Mouse (Mus musculus) liver, adult 2 months (tissue): Measurements from ENCODE around the gene Tgfbr3. TPM values are rescaled to one million over a fixed set of nuclear protein-coding genes. Genes with fewer than 3 reads are reported as not detected.

Experiments
- DNase-seq: peaks from one replicate; pipeline ENCODE4 v3.0.0-alpha.2; 2011; ENCODE audit warnings: low read depth, low spot score; ENCODE audit errors: extremely low read depth
- H3K27ac ChIP-seq: fragments of 200-500 bp; replicated peaks from 2 replicates; pipeline ENCODE4 v1.5.1; 2012; ENCODE audit warnings: low read depth, mild to moderate bottlenecking, control low read depth, inconsistent platforms, low read length; ENCODE audit not compliant: insufficient read depth
- H3K27me3 ChIP-seq: fragments of 200-500 bp; 2 replicates; pipeline ENCODE4 v1.6.1; 2012; ENCODE audit warnings: mild to moderate bottlenecking, moderate library complexity, low read length, inconsistent platforms; ENCODE audit not compliant: control insufficient read depth, insufficient read depth
- H3K36me3 ChIP-seq: fragments of 200-500 bp; 2 replicates; pipeline ENCODE4 v1.6.1; 2012; ENCODE audit warnings: low read length, inconsistent platforms; ENCODE audit not compliant: control insufficient read depth, insufficient read depth
- H3K4me1 ChIP-seq: fragments of 200-500 bp; 2 replicates; pipeline ENCODE4 v1.6.1; 2011; ENCODE audit warnings: low read length; ENCODE audit not compliant: control insufficient read depth, insufficient read depth
- H3K4me3 ChIP-seq: fragments of 200-500 bp; 2 replicates; pipeline ENCODE4 v1.5.1; 2011; ENCODE audit warnings: low read depth, mild to moderate bottlenecking, control low read depth, low read length, moderate library complexity; ENCODE audit not compliant: insufficient read depth
- H3K79me2 ChIP-seq: fragments of 200-500 bp; 2 replicates; pipeline ENCODE4 v1.6.1; 2012; ENCODE audit warnings: inconsistent platforms, mild to moderate bottlenecking, low read length, moderate library complexity; ENCODE audit not compliant: control insufficient read depth, insufficient read depth
- H3K9ac ChIP-seq: fragments of 200-500 bp; 2 replicates; pipeline ENCODE4 v1.6.1; 2012; ENCODE audit warnings: low read depth, mild to moderate bottlenecking, control low read depth, inconsistent platforms, low read length
- CTCF ChIP-seq: fragments of 200-500 bp; IDR thresholded peaks from 2 replicates; pipeline ENCODE4 v1.5.1; 2011; ENCODE audit warnings: low read depth, low read length, control low read depth
- POLR2A ChIP-seq: fragments of 200-500 bp; IDR thresholded peaks from 2 replicates; pipeline ENCODE4 v1.6.1; 2011; ENCODE audit warnings: low read length, control low read depth; ENCODE audit not compliant: insufficient read depth; ENCODE audit errors: extremely low read depth
- WGBS: fragments of 180-500 bp; shearing (Covaris S2); methylation state at CpG from one replicate; pipeline ENCODE4 v1.1.7; 2018; 5-methylcytosine and 5-hydroxymethylcytosine counted together
- polyA plus RNA-seq: library from polyadenylated mRNA; depleted of rRNA; stranded (reverse); fragments of >200 nt; gene quantifications from 2 replicates; pipeline ENCODE4 v1.2.3, GENCODE M21; 2012
- total RNA-seq: library from RNA; depleted of rRNA; stranded (reverse); fragments of >200 nt; gene quantifications from 2 replicates; pipeline ENCODE4 v1.2.3, GENCODE M21; 2014

Tgfbr3 gene
- total and polyA plus RNA-seq, 2 experiments, result 4.0 to 6.6 TPM

GRCm38 (mm10) chr5:107147951-107148766 is 141.3 kb downstream of the Tgfbr3 start:
- Histone ChIP-seq H3K27ac (peak overlapping the region; percentile 13), H3K9ac (no peak overlapping the region), H3K27me3 (no peaks in the 10 kb centered on the region), H3K79me2 (no peaks in the 10 kb centered on the region), H3K4me3 (no peak overlapping the region), H3K36me3 (no peaks in the 10 kb centered on the region), H3K4me1 (peaks cover 8% of the 10 kb centered on the region)
- WGBS, result 61% methylated on average over 13 of the region's 13 CpGs
- DNase-seq, result peak; percentile 19
- TF ChIP-seq POLR2A (no peak), CTCF (no peak)

GRCm38 (mm10) chr5:107147413-107147812 is 142.0 kb downstream of the Tgfbr3 start:
- Histone ChIP-seq H3K79me2 (no peaks in the 10 kb centered on the region), H3K9ac (no peak overlapping the region), H3K36me3 (no peaks in the 10 kb centered on the region), H3K4me1 (peaks cover 8% of the 10 kb centered on the region), H3K27ac (no peak overlapping the region), H3K27me3 (no peaks in the 10 kb centered on the region), H3K4me3 (no peak overlapping the region)
- DNase-seq, result no peak
- TF ChIP-seq POLR2A, result no peak
- no peak for TF ChIP-seq CTCF

GRCm38 (mm10) chr5:107146111-107146616 is 143.3 kb downstream of the Tgfbr3 start:
- Histone ChIP-seq H3K27me3 (no peaks in the 10 kb centered on the region), H3K9ac (no peak overlapping the region), H3K36me3 (no peaks in the 10 kb centered on the region), H3K4me1 (peaks cover 8% of the 10 kb centered on the region), H3K27ac (peak overlapping the region; percentile 38; the same call in 1 of the 2 replicates), H3K4me3 (no peak overlapping the region), H3K79me2 (no peaks in the 10 kb centered on the region)
- DNase-seq, result peak; percentile 24
- TF ChIP-seq POLR2A, result no peak
- TF ChIP-seq CTCF, result no peak
- 55% methylated on average over 11 of the region's 11 CpGs for whole genome bisulfite sequencing

GRCm38 (mm10) chr5:107145125-107145524 is 144.3 kb downstream of the Tgfbr3 start:
- 95% methylated on average over 4 of the region's 4 CpGs for WGBS
- no peak for TF ChIP-seq POLR2A
- no peak for TF ChIP-seq CTCF
- no peak for DNase-seq
- H3K36me3 ChIP-seq, result no peaks in the 10 kb centered on the region
- no peaks in the 10 kb centered on the region for H3K27me3 ChIP-seq
- no peak overlapping the region for H3K27ac ChIP-seq
- H3K79me2 ChIP-seq, result no peaks in the 10 kb centered on the region
- H3K4me1 ChIP-seq, result peaks cover 8% of the 10 kb centered on the region
- no peak overlapping the region for H3K9ac ChIP-seq
- no peak overlapping the region for H3K4me3 ChIP-seq

GRCm38 (mm10) chr5:107144263-107144843 is 145.1 kb downstream of the Tgfbr3 start:
- H3K4me1 ChIP-seq, result peaks cover 8% of the 10 kb centered on the region
- no peak overlapping the region for H3K27ac ChIP-seq
- whole genome bisulfite sequencing, result 89% methylated on average over 9 of the region's 9 CpGs
- H3K27me3 ChIP-seq, result no peaks in the 10 kb centered on the region
- no peak for DNase-seq
- H3K4me3 ChIP-seq, result no peak overlapping the region
- TF ChIP-seq CTCF (no peak), POLR2A (no peak)
- no peaks in the 10 kb centered on the region for H3K79me2 ChIP-seq
- H3K36me3 ChIP-seq, result peaks cover 3% of the 10 kb centered on the region; the same call in 1 of the 2 replicates
- H3K9ac ChIP-seq, result no peak overlapping the region
